Mouse (Mus musculus) ovary, postnatal 14 days (tissue): ENCODE measurements around the gene Setdb1.

Experiments used
- DNase-seq: peaks from one replicate; pipeline ENCODE4 v3.0.0; 2022; ENCODE audit warnings: low spot score

The Setdb1 gene

DNA sequence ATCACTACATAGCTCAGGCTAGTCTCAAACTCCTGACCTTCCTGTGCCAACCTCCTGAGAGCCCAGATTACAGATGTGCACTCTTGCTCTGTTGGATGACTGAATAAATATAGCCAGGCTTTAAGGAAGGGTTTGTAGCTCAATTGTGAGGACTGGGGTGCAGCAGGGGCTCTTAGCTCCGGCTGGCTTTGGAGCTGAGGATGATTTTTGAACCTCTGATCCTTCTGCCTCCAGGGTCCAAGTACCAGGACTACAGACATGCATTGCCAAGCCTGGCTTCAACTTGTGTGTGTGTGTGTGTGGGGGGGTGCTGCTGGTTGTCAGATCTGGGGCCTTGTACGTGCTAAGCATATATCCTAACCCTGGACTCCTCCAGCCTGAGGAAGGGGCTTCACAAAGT lies 64.1 kb downstream of the Setdb1 start:
- DNase-seq: no peak

- DNase-seq: no peak
Observed at GRCm38 (mm10) chr3:95291041-95291440, 66.0 kb downstream of the Setdb1 start.

DNA sequence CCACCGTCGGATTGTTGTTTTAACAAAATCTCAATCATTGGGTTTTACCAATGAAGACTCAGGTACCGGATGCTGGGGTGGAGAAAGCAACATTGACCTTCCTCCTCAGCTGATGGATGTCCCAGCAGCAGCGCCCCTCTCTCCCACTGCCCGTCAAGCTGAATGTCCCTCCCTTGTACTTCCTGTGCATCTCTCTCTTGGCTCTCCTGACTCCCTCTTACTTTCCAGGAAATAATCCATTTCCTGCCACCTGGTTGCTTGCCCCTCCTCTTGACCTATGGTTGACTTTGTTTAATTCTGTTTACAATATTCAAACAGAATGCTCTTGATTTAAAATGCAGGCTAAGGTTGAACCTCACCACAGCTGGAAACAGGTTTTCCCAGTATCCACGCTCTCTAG lies 66.8 kb downstream of the Setdb1 start:
- DNase-seq: no peak

DNA sequence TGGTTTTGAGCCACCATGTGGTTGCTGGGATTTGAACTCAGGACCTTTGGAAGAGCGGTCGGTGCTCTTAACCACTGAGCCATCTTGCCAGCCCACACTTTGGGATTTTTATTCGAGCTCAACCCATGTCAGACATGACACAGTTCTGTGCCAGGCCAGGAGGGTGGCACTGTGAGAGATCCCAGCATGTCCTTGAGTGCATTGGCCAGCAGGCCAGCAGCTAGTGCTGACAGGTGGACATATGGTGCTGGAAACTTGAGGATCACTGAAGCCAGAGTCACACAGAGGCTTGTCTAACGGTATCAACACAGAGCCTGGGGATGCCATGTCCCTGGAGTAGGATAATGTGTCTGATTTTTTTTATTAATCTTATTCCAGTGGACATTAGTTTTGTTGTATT lies 67.6 kb downstream of the Setdb1 start:
- no peak for DNase-seq

DNA sequence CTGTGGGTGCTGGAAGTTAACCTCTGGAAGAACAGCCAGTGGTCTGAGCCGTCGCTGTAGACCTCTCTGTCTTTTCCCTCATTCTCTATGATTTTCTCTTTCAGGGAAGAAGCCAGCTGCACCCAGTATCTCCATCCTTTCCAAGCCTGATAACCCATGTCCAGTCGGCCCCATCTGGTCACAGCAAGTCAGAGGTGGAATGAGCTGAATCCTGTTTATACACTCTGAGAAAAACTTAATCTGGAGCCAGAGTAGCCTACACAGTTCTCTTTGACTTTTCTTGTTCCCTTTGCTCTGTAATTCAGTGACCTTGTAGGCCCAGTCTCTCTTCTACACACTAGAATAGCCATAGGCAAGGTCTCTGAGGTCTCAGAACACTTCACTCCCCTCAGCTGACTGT lies 69.5 kb downstream of the Setdb1 start:
- DNase-seq: no peak

DNA sequence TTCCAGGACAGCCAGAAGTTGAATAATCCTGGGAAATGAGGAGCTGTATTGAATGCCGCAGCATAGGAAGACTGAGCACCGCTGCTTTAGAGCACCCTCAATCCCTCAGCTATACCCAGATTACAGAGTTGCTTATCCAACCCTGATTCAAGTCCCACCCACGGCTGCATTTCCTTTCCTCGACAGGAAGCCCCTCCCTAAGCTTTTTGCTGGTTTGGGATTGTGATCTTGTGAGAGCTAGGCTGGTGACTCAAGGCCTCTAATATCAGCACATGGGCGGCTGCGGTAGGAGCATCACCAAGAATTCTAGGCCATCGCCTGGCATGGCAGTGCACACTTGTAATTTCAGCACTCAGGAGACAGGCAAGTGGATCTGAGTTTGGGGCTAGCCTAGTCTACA lies 70.5 kb downstream of the Setdb1 start:
- DNase-seq: no peak

- DNase-seq: no peak
Observed at GRCm38 (mm10) chr3:95286011-95286410, 71.0 kb downstream of the Setdb1 start.

GRCm38 (mm10) chr3:95285390-95285789 lies 71.6 kb downstream of the Setdb1 start:
- no peak for DNase-seq

DNA sequence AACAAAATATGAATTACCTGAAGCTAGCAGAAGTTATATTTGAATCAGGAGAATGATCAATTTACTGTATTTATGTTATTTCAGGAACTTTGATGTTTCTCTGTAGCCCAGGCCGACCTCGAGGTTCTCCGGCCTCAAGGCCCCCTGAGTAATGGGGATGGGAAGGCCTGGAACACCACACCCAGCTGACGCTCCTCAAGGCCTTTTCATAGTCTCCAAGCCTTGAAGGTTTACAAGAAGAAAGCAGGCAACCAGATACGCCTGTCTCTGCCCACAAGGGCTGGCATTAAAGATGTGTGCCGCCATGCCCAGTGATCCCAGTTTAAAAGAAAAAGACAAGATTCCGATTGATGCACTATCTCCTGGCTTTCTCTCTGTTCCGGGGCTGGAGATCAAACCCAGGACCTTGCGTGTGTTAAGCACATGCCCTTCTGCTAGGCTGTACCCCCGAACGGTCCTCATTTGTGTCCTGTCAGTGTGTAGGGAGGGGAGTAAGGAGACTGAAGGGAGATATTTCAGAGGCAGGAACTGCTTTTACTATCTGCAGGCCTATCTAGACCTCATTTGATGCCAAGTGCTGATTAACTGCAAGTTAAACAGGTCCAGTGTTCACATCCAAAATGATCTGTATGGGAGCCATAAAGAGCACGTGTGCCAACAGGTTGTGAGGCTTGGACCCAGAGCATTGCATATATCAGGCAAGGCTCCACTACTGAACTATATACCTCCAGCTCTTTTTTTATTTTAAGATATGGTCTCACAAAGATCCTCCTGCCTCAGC lies 72.3 kb downstream of the Setdb1 start:
- no peak for DNase-seq

DNA sequence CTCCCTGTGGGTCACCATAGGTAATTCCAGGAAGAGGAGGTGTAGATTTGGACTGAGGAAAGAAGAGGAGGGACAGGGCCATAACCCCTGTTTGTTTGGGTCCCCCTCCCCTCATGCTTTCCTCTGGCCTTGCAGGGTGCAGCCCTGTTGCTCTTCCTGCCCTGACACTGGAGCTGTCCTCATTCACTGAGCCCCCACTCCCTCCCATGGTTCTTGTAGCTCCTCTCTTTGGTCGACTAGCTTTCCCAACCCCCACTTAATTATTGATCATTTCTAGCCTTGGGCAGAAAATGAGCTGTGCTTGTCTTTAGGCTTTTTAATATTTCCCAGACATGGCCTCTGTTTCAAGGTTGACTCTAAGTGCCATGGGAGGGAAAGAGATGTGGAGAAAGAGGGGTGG lies 72.9 kb downstream of the Setdb1 start:
- no peak for DNase-seq

- DNase-seq: no peak
Observed at GRCm38 (mm10) chr3:95283589-95283941, 73.4 kb downstream of the Setdb1 start.

- DNase-seq: peak; percentile 69
Observed at GRCm38 (mm10) chr3:95282865-95283588, 74.0 kb downstream of the Setdb1 start.

- no peak for DNase-seq
Observed at GRCm38 (mm10) chr3:95282381-95282864, 74.6 kb downstream of the Setdb1 start.

GRCm38 (mm10) chr3:95281216-95282126 lies 75.5 kb downstream of the Setdb1 start, which contains the start of the genes Mindy1 and Prune1:
Mindy1 (plus strand) TSS chr3:95281345.
Prune1 (minus strand) TSS chr3:95282076.
- peak; percentile 95 for DNase-seq

GRCm38 (mm10) chr3:95280747-95281146 lies 76.3 kb downstream of the Setdb1 start:
- no peak for DNase-seq

GRCm38 (mm10) chr3:95277149-95277551 lies 79.9 kb downstream of the Setdb1 start:
- no peak for DNase-seq

DNA sequence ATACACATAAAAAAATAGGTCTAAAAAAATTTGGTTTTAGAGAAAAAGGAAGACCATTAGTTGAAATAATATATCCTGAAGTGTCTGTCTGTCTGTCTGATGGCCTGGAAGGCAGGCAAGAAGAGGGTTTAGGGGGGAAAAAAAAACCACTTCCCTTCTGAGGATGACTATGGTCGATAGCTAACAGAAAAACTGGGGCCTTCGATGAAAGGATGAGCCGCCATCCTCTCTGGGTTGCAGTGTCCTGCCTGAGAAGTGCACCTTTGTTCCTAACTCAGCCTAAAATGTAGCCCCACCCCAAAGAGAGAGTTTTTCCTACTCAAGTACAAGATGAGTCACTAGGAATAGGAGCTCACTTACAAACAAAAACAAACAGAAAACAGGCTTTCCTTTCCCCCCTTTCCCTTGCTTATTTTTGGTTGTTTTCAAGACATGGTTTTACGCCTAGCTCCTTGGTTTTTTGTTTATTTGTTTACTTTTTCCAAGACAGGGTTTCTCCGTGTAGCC lies 80.5 kb downstream of the Setdb1 start:
- DNase-seq: no peak

GRCm38 (mm10) chr3:95275161-95275560 lies 81.8 kb downstream of the Setdb1 start:
- no peak for DNase-seq

- DNase-seq: no peak
Observed at GRCm38 (mm10) chr3:95274453-95274852, 82.5 kb downstream of the Setdb1 start.
